Mouse (Mus musculus) heart, adult 2 months (tissue): Measurements from ENCODE around the gene Bpifb9b. TPM values are rescaled to one million over a fixed set of nuclear protein-coding genes. Genes with fewer than 3 reads are reported as not detected.
A peak's percentile ranks its signal among the peaks of the same experiment; 100 is the strongest.
"Not testable (repeated sequence)": the region's sequence is repeated elsewhere in the genome, so short reads cannot be mapped to it uniquely, and the experiment has no call there.

Experiments used
- DNase-seq, 2 experiments: peaks; one replicate each; pipeline ENCODE4 v3.0.0; 2021
- H3K27ac ChIP-seq: fragments of 200-600 bp; 2 replicates; pipeline ENCODE4 v1.8.1; 2022
- H3K27me3 ChIP-seq: fragments of 200-500 bp; 2 replicates; pipeline ENCODE4 v1.6.1; 2012; ENCODE audit warnings: mild to moderate bottlenecking, low read length, inconsistent platforms, mixed read lengths; ENCODE audit not compliant: control insufficient read depth, insufficient read depth
- H3K36me3 ChIP-seq: fragments of 200-500 bp; 2 replicates; pipeline ENCODE4 v1.6.1; 2012; ENCODE audit warnings: low read length, inconsistent platforms; ENCODE audit not compliant: control insufficient read depth, insufficient read depth
- H3K4me1 ChIP-seq: fragments of 200-500 bp; 2 replicates; pipeline ENCODE4 v1.6.1; 2011; ENCODE audit warnings: low read length; ENCODE audit not compliant: control insufficient read depth, insufficient read depth
- H3K4me3 ChIP-seq: fragments of 200-600 bp; 2 replicates; pipeline ENCODE4 v1.8.1; 2022
- H3K79me2 ChIP-seq: fragments of 200-500 bp; replicated peaks from 2 replicates; pipeline ENCODE4 v1.6.1; 2012; ENCODE audit warnings: mild to moderate bottlenecking, inconsistent platforms, low read length, moderate library complexity, mixed read lengths; ENCODE audit not compliant: control insufficient read depth, insufficient read depth
- H3K9ac ChIP-seq: fragments of 200-500 bp; 2 replicates; pipeline ENCODE4 v1.6.1; 2012; ENCODE audit warnings: low read depth, mild to moderate bottlenecking, control low read depth, inconsistent platforms, low read length, mixed read lengths
- CTCF ChIP-seq: fragments of 200-600 bp; IDR thresholded peaks from 2 replicates; pipeline ENCODE4 v1.8.1; 2022; ENCODE audit warnings: antibody characterized with exemption, mild to moderate bottlenecking, moderate library complexity
- EP300 ChIP-seq: fragments of 200-500 bp; IDR thresholded peaks from 2 replicates; pipeline ENCODE4 v1.6.1; 2011; ENCODE audit warnings: low read depth, low read length, control low read depth; ENCODE audit not compliant: insufficient read depth
- POLR2A ChIP-seq: fragments of 200-500 bp; IDR thresholded peaks from 2 replicates; pipeline ENCODE4 v1.6.1; 2011; ENCODE audit warnings: mild to moderate bottlenecking, low read depth, low read length, control low read depth; ENCODE audit not compliant: insufficient read depth
- WGBS: fragments of 180-500 bp; shearing (Covaris S2); methylation state at CpG from one replicate; pipeline ENCODE4 v1.1.7; 2018; 5-methylcytosine and 5-hydroxymethylcytosine counted together
- intact Hi-C: fragments of 180-260 bp; cut with DNase I; formaldehyde crosslinking; loops from one replicate; pipeline ENCODE4 v1.15.1; 2025
- polyA plus RNA-seq: library from polyadenylated mRNA; depleted of rRNA; stranded (reverse); fragments of >200 nt; gene quantifications from 2 replicates; pipeline ENCODE4 v1.2.3, GENCODE M21; 2012; rRNA removed
- total RNA-seq, 2 experiments: library from RNA; stranded (reverse); gene quantifications; 2 replicates each; pipeline ENCODE4 v1.2.3; 2021

Bpifb9b gene
- total and polyA plus RNA-seq, 3 experiments, result not detected

GRCm38 (mm10) chr2:154348152-154348551 lies 41.1 kb downstream of the Bpifb9b start:
- DNase-seq, result no peak
- peaks cover 13% of the 10 kb centered on the region for H3K36me3 ChIP-seq
- intact Hi-C loops, result no loop called here

GRCm38 (mm10) chr2:154354000-154354425 lies 47.0 kb downstream of the Bpifb9b start:
- intact Hi-C loops, result not testable (repeated sequence)
- peak in 1 of 2 experiments; percentile 23 for DNase-seq

More at GRCm38 (mm10) chr2:154348152-154348551, 41.1 kb downstream of the Bpifb9b start:
- Histone ChIP-seq H3K9ac (no peak overlapping the region), H3K79me2 (no peaks in the 10 kb centered on the region), H3K27me3 (no peaks in the 10 kb centered on the region), H3K27ac (no peak overlapping the region), H3K4me3 (no peak overlapping the region), H3K4me1 (no peaks in the 10 kb centered on the region)
- 96% methylated on average over 3 of the region's 3 CpGs for WGBS
- TF ChIP-seq EP300 (no peak), POLR2A (no peak), CTCF (no peak)

GRCm38 (mm10) chr2:154367510-154367909 lies 60.5 kb downstream of the Bpifb9b start:
- H3K4me3 ChIP-seq, result no peak overlapping the region
- 83% methylated on average over 1 of the region's 1 CpGs for WGBS
- H3K36me3 ChIP-seq, result no peaks in the 10 kb centered on the region; the same call in 1 of the 2 replicates
- H3K9ac ChIP-seq, result no peak overlapping the region
- H3K79me2 ChIP-seq, result no peaks in the 10 kb centered on the region
- intact Hi-C loops, result no loop called here
- no peaks in the 10 kb centered on the region for H3K4me1 ChIP-seq
- no peak for TF ChIP-seq POLR2A
- no peak for TF ChIP-seq CTCF
- TF ChIP-seq EP300, result no peak
- DNase-seq, result no peak
- H3K27me3 ChIP-seq, result no peaks in the 10 kb centered on the region
- no peak overlapping the region for H3K27ac ChIP-seq

More at GRCm38 (mm10) chr2:154354000-154354425, 47.0 kb downstream of the Bpifb9b start:
- peak overlapping the region; percentile 52; the same call in 1 of the 2 replicates for H3K9ac ChIP-seq
- H3K27me3 ChIP-seq, H3K79me2 ChIP-seq, H3K36me3 ChIP-seq, H3K4me1 ChIP-seq, H3K4me3 ChIP-seq: not testable (repeated sequence)
- 63% methylated on average over 15 of the region's 19 CpGs for WGBS
- peak overlapping the region; percentile 11; the same call in 1 of the 2 replicates for H3K27ac ChIP-seq

Other genes with a start within 250 kb of the Bpifb9b start
- not detected for gene Bpifa3, start 176.9 kb upstream of the Bpifb9b start, total RNA-seq
- gene Bpifa3, start 176.9 kb upstream of the Bpifb9b start, polyA plus RNA-seq, result 0.20 TPM in 1 of 2 replicates, not detected in the other
- not detected for gene Bpifa1, start 164.3 kb upstream of the Bpifb9b start, total RNA-seq
- 660 TPM in 1 of 2 replicates, not detected in the other for gene Bpifa1, start 164.3 kb upstream of the Bpifb9b start, polyA plus RNA-seq
- not detected for gene Bpifa5, start 144.6 kb upstream of the Bpifb9b start, total RNA-seq
- not detected in 2 replicates for gene Bpifa5, start 144.6 kb upstream of the Bpifb9b start, polyA plus RNA-seq
- gene Bpifb1, start 116.4 kb upstream of the Bpifb9b start, total RNA-seq, result under 1 TPM in 1 of 2 experiments, not detected in 1; 0.14 TPM
- 65.7 TPM in 1 of 2 replicates, not detected in the other for gene Bpifb1, start 116.4 kb upstream of the Bpifb9b start, polyA plus RNA-seq
- gene Bpifb5, start 83.5 kb upstream of the Bpifb9b start, total RNA-seq, result not detected
- gene Bpifb5, start 83.5 kb upstream of the Bpifb9b start, polyA plus RNA-seq, result 0.08 TPM in 1 of 2 replicates, not detected in the other
- gene Bpifb9a, start 49.4 kb upstream of the Bpifb9b start, total RNA-seq, result not detected
- not detected in 2 replicates for gene Bpifb9a, start 49.4 kb upstream of the Bpifb9b start, polyA plus RNA-seq
- 10 to 100 TPM; 20.1 to 20.2 TPM for gene Cdk5rap1, start 65.8 kb downstream of the Bpifb9b start, total RNA-seq
- gene Cdk5rap1, start 65.8 kb downstream of the Bpifb9b start, polyA plus RNA-seq, result 10.5 and 21.1 TPM in 2 replicates
- 10 to 100 TPM; 73.6 to 95.0 TPM for gene Snta1, start 100.9 kb downstream of the Bpifb9b start, total RNA-seq
- 64.8 and 66.0 TPM in 2 replicates for gene Snta1, start 100.9 kb downstream of the Bpifb9b start, polyA plus RNA-seq
- gene Cbfa2t2, start 129.3 kb downstream of the Bpifb9b start, total RNA-seq, result 10 to 100 TPM; 15.6 to 17.3 TPM
- gene Cbfa2t2, start 129.3 kb downstream of the Bpifb9b start, polyA plus RNA-seq, result 7.8 and 14.4 TPM in 2 replicates
- gene 1700003F12Rik, start 239.9 kb downstream of the Bpifb9b start, total RNA-seq, result not detected
- 0.39 TPM in 1 of 2 replicates, not detected in the other for gene 1700003F12Rik, start 239.9 kb downstream of the Bpifb9b start, polyA plus RNA-seq
- not detected for gene Actl10, start 244.5 kb downstream of the Bpifb9b start, total RNA-seq
- not detected in 2 replicates for gene Actl10, start 244.5 kb downstream of the Bpifb9b start, polyA plus RNA-seq